Mouse (Mus musculus) thymus, adult 2 months (tissue): ENCODE results near the gene Abhd14a.

Experiments
- CTCF ChIP-seq: fragments of 200-500 bp; IDR thresholded peaks from 2 replicates; pipeline ENCODE4 v1.5.1; 2012; ENCODE audit warnings: mild to moderate bottlenecking, control low read depth, low read length, moderate library complexity, borderline replicate concordance; ENCODE audit not compliant: control insufficient read depth, poor library complexity, insufficient read depth; ENCODE audit errors: extremely low read depth
- POLR2A ChIP-seq: fragments of 200-500 bp; IDR thresholded peaks from 2 replicates; pipeline ENCODE4 v1.6.1; 2012; ENCODE audit warnings: mild to moderate bottlenecking, low read length, control low read depth, moderate library complexity; ENCODE audit not compliant: control insufficient read depth, poor library complexity, insufficient read depth; ENCODE audit errors: extremely low read depth

- TF ChIP-seq POLR2A (no peak), CTCF (no peak)
Measured at GRCm38 (mm10) chr9:106463122-106464063, 15.9 kb upstream of the Abhd14a start.
